Mouse (Mus musculus): Measurements from ENCODE around the gene Arsg. TPM values are rescaled to one million over a fixed set of nuclear protein-coding genes. Genes with fewer than 3 reads are reported as not detected.
"Not testable (repeated sequence)": the region's sequence is repeated elsewhere in the genome, so short reads cannot be mapped to it uniquely, and the experiment has no call there.

Arsg gene
- polyA plus RNA-seq, 1 experiment from 2014 or later, result 4.1 TPM

- H3K9me3 ChIP-seq (replicated peaks; ENCODE audit: control insufficient read depth, low read length), result peaks cover 3% of the 10 kb centered on the region; the same call in 1 of the 2 replicates
- under 1% methylated on average over 58 of the region's 58 CpGs for WGBS
Measured at GRCm38 (mm10) chr11:109611303-109612149, 138.4 kb downstream of the Arsg start, which contains the start of gene Wipi1. Gene Wipi1, minus strand, starts transcription at chr11:109611967.

GRCm38 (mm10) chr11:109612871-109613529 lies 139.8 kb downstream of the Arsg start:
- H3K4me2 ChIP-seq (ENCODE audit: low read depth, low read length), result no peak overlapping the region
- ATAC-seq (ENCODE audit: insufficient read depth, low FRiP score), result no peak
- peaks cover 3% of the 10 kb centered on the region; the same call in 1 of the 2 replicates for H3K9me3 ChIP-seq (replicated peaks; ENCODE audit: control insufficient read depth, low read length)
- H3K4me1 ChIP-seq (ENCODE audit: control insufficient read depth, insufficient read depth, low read length), result peaks cover 15% of the 10 kb centered on the region
- no peaks in the 10 kb centered on the region for H3K27me3 ChIP-seq (ENCODE audit: control insufficient read depth, insufficient read depth, low read length)
- H3K4me3 ChIP-seq (replicated peaks; ENCODE audit: low read length), result no peak overlapping the region
- H3K36me3 ChIP-seq (ENCODE audit: control insufficient read depth, insufficient read depth, low read length), result no peaks in the 10 kb centered on the region
- no peak overlapping the region for H3K27ac ChIP-seq (ENCODE audit: low read length)
- 55% methylated on average over 7 of the region's 7 CpGs for WGBS
- no peak overlapping the region for H3K9ac ChIP-seq (ENCODE audit: low read length)

More at GRCm38 (mm10) chr11:109611303-109612149, 138.4 kb downstream of the Arsg start, which contains the start of gene Wipi1:
- Histone ChIP-seq H3K4me2 (ENCODE audit: low read depth, low read length) (peak within 1 kb of the TSS; percentile 73), H3K36me3 (ENCODE audit: control insufficient read depth, insufficient read depth, low read length) (no peaks in the 10 kb centered on the region), H3K27ac (ENCODE audit: low read length) (peak within 1 kb of the TSS; percentile 83), H3K9ac (ENCODE audit: low read length) (peak within 1 kb of the TSS; percentile 91), H3K4me1 (ENCODE audit: control insufficient read depth, insufficient read depth, low read length) (peaks cover 15% of the 10 kb centered on the region), H3K4me3 (replicated peaks; ENCODE audit: low read length) (peak within 1 kb of the TSS; percentile 91), H3K27me3 (ENCODE audit: control insufficient read depth, insufficient read depth, low read length) (no peaks in the 10 kb centered on the region)
- ATAC-seq (ENCODE audit: insufficient read depth, low FRiP score), result peak; percentile 98

- Histone ChIP-seq H3K27me3 (ENCODE audit: control insufficient read depth, insufficient read depth, low read length) (no peaks in the 10 kb centered on the region), H3K4me3 (replicated peaks; ENCODE audit: low read length) (no peak overlapping the region), H3K9me3 (replicated peaks; ENCODE audit: control insufficient read depth, low read length) (peaks cover 3% of the 10 kb centered on the region; the same call in 1 of the 2 replicates), H3K4me2 (ENCODE audit: low read depth, low read length) (no peak overlapping the region), H3K27ac (ENCODE audit: low read length) (no peak overlapping the region), H3K4me1 (ENCODE audit: control insufficient read depth, insufficient read depth, low read length) (peaks cover 6% of the 10 kb centered on the region; the same call in 1 of the 2 replicates), H3K36me3 (ENCODE audit: control insufficient read depth, insufficient read depth, low read length) (no peaks in the 10 kb centered on the region), H3K9ac (ENCODE audit: low read length) (no peak overlapping the region)
- no peak for ATAC-seq (ENCODE audit: insufficient read depth, low FRiP score)
- 56% methylated on average over 9 of the region's 9 CpGs for WGBS
Measured at GRCm38 (mm10) chr11:109615286-109615685, 142.1 kb downstream of the Arsg start.

GRCm38 (mm10) chr11:109616352-109616751 lies 143.2 kb downstream of the Arsg start:
- 79% methylated on average over 4 of the region's 4 CpGs for WGBS
- Histone ChIP-seq H3K27ac (ENCODE audit: low read length) (peak overlapping the region; percentile 5; the same call in 1 of the 2 replicates), H3K4me2 (ENCODE audit: low read depth, low read length) (no peak overlapping the region)

GRCm38 (mm10) chr11:109616766-109617165 lies 143.6 kb downstream of the Arsg start:
- H3K27me3 ChIP-seq (ENCODE audit: control insufficient read depth, insufficient read depth, low read length), result no peaks in the 10 kb centered on the region
- H3K4me3 ChIP-seq (replicated peaks; ENCODE audit: low read length), result no peak overlapping the region
- H3K4me1 ChIP-seq (ENCODE audit: control insufficient read depth, insufficient read depth, low read length), result peaks cover 4% of the 10 kb centered on the region; the same call in 1 of the 2 replicates
- no peak overlapping the region for H3K9ac ChIP-seq (ENCODE audit: low read length)
- 39% methylated on average over 4 of the region's 4 CpGs for WGBS
- no peaks in the 10 kb centered on the region for H3K36me3 ChIP-seq (ENCODE audit: control insufficient read depth, insufficient read depth, low read length)
- H3K9me3 ChIP-seq (replicated peaks; ENCODE audit: control insufficient read depth, low read length), result peaks cover 3% of the 10 kb centered on the region; the same call in 1 of the 2 replicates
- H3K27ac ChIP-seq (ENCODE audit: low read length), result peak overlapping the region; percentile 5; the same call in 1 of the 2 replicates
- no peak for ATAC-seq (ENCODE audit: insufficient read depth, low FRiP score)
- no peak overlapping the region for H3K4me2 ChIP-seq (ENCODE audit: low read depth, low read length)

More at GRCm38 (mm10) chr11:109616352-109616751, 143.2 kb downstream of the Arsg start:
- H3K9ac ChIP-seq (ENCODE audit: low read length), result no peak overlapping the region
- no peaks in the 10 kb centered on the region for H3K36me3 ChIP-seq (ENCODE audit: control insufficient read depth, insufficient read depth, low read length)
- H3K27me3 ChIP-seq (ENCODE audit: control insufficient read depth, insufficient read depth, low read length), result no peaks in the 10 kb centered on the region
- no peak overlapping the region for H3K4me3 ChIP-seq (replicated peaks; ENCODE audit: low read length)
- peaks cover 3% of the 10 kb centered on the region; the same call in 1 of the 2 replicates for H3K9me3 ChIP-seq (replicated peaks; ENCODE audit: control insufficient read depth, low read length)
- peaks cover 4% of the 10 kb centered on the region; the same call in 1 of the 2 replicates for H3K4me1 ChIP-seq (ENCODE audit: control insufficient read depth, insufficient read depth, low read length)
- no peak for ATAC-seq (ENCODE audit: insufficient read depth, low FRiP score)

- not testable (repeated sequence) for ATAC-seq (ENCODE audit: insufficient read depth, low FRiP score); H3K4me1 ChIP-seq (ENCODE audit: control insufficient read depth, insufficient read depth, low read length); H3K4me3 ChIP-seq (replicated peaks; ENCODE audit: low read length); H3K4me2 ChIP-seq (ENCODE audit: low read depth, low read length); H3K9me3 ChIP-seq (replicated peaks; ENCODE audit: control insufficient read depth, low read length); H3K9ac ChIP-seq (ENCODE audit: low read length); H3K27me3 ChIP-seq (ENCODE audit: control insufficient read depth, insufficient read depth, low read length); H3K36me3 ChIP-seq (ENCODE audit: control insufficient read depth, insufficient read depth, low read length); H3K27ac ChIP-seq (ENCODE audit: low read length)
- 34% methylated on average over 8 of the region's 8 CpGs for WGBS
Measured at GRCm38 (mm10) chr11:109619055-109619454, 145.9 kb downstream of the Arsg start.

- WGBS, result 76% methylated on average over 6 of the region's 6 CpGs
- no peak for ATAC-seq (ENCODE audit: insufficient read depth, low FRiP score)
- no peak overlapping the region for H3K4me3 ChIP-seq (replicated peaks; ENCODE audit: low read length)
Measured at GRCm38 (mm10) chr11:109620356-109620755, 147.2 kb downstream of the Arsg start.

GRCm38 (mm10) chr11:109621183-109621582 lies 148.0 kb downstream of the Arsg start:
- no peaks in the 10 kb centered on the region for H3K36me3 ChIP-seq (ENCODE audit: control insufficient read depth, insufficient read depth, low read length)
- H3K4me1 ChIP-seq (ENCODE audit: control insufficient read depth, insufficient read depth, low read length), result 0 out of 2 replicates have a peak, but pooled peaks cover 4% of the 10 kb centered on the region
- H3K4me3 ChIP-seq (replicated peaks; ENCODE audit: low read length), result no peak overlapping the region
- H3K4me2 ChIP-seq (ENCODE audit: low read depth, low read length), result no peak overlapping the region
- H3K9me3 ChIP-seq (replicated peaks; ENCODE audit: control insufficient read depth, low read length), result no peaks in the 10 kb centered on the region
- no peak for ATAC-seq (ENCODE audit: insufficient read depth, low FRiP score)
- 16% methylated on average over 2 of the region's 2 CpGs for WGBS
- no peak overlapping the region for H3K9ac ChIP-seq (ENCODE audit: low read length)
- no peak overlapping the region for H3K27ac ChIP-seq (ENCODE audit: low read length)
- H3K27me3 ChIP-seq (ENCODE audit: control insufficient read depth, insufficient read depth, low read length), result no peaks in the 10 kb centered on the region

More at GRCm38 (mm10) chr11:109620356-109620755, 147.2 kb downstream of the Arsg start:
- no peaks in the 10 kb centered on the region for H3K27me3 ChIP-seq (ENCODE audit: control insufficient read depth, insufficient read depth, low read length)
- peaks cover 3% of the 10 kb centered on the region; the same call in 1 of the 2 replicates for H3K9me3 ChIP-seq (replicated peaks; ENCODE audit: control insufficient read depth, low read length)
- no peak overlapping the region for H3K9ac ChIP-seq (ENCODE audit: low read length)
- no peaks in the 10 kb centered on the region for H3K36me3 ChIP-seq (ENCODE audit: control insufficient read depth, insufficient read depth, low read length)
- no peak overlapping the region for H3K4me2 ChIP-seq (ENCODE audit: low read depth, low read length)
- 0 out of 2 replicates have a peak, but pooled peaks cover 4% of the 10 kb centered on the region for H3K4me1 ChIP-seq (ENCODE audit: control insufficient read depth, insufficient read depth, low read length)
- no peak overlapping the region for H3K27ac ChIP-seq (ENCODE audit: low read length)
